Mouse (Mus musculus): ENCODE results near the gene Chmp6.

Chmp6 gene

DNA sequence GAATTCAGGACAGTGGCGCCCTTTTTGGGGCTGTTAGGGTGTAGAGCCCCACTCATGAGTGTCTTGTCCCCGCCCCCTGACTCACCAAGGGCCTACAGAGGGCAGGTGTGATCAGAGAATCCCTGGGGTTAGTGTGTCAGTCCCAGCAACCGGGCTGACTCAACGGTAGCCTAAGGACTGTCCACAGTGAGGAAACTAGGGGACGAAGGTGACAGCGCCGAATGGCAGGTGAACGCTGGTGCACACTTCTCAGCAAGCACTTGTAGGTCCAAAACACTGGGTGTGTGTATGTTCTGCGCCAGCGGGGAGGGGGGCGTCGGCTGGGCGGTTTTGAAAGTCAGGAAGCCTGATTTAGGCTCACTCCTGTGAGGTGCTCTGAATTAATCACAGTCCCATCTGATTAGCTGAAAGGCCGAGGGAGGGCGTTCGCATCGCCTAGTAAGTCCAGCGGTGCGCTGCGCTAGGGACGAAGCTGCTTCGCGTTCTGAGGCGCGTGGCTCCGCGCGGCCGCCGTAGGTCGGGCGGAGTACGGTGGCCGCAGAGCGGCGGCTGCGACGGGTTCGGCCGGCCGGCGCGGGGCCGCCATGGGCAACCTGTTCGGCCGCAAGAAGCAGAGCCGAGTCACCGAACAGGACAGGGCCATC, at the start of gene Chmp6:
Gene Chmp6, plus strand, starts transcription at position 151 of the 644 bp plus-strand sequence.
- DNase-seq (ENCODE audit: inconsistent age in 2 of 2, low spot score in 1 of 2): peak; percentile 91 to 97

DNA sequence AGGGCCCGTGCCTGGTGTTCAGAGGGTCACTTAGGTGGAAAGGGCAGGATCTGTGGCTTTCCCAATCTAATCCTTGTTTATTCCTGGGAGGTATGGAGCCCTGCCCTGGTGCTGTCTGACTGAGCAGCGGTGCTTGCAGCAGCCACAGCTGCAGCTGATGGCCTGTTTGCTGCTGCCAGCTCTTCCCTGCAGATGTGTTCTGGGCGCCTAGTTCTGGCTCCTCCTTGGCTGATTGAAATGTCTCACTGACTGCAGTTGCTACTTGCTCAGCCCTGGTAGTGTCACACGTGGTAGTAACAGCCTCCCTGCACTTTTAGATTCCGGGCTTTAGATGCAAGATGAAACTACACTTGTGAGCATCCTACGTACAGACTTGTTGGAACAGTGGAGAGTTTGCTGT, 46.4 kb upstream of the Chmp6 start:
- no peak for DNase-seq (ENCODE audit: inconsistent age in 2 of 2, low spot score in 1 of 2)

DNA sequence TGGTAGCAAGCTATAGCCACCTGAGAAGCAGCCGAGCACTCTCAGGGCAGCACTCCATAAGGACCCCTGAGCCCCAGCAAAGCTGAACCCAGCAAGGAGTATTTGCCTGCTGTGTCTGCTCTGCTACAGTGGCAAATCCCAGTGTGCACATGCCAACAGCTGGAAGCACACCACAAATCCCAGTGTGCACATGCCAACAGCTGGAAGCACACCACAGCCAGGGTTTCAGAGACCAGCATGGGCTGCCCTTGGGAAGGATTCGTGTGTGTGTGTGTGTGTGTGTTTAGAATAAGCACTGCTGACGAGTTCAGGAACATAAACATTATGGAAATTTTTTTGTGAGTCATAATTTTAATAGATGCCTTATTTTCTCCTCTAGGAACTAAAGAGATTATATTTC, 45.1 kb upstream of the Chmp6 start:
- no peak for DNase-seq (ENCODE audit: inconsistent age in 2 of 2, low spot score in 1 of 2)

DNA sequence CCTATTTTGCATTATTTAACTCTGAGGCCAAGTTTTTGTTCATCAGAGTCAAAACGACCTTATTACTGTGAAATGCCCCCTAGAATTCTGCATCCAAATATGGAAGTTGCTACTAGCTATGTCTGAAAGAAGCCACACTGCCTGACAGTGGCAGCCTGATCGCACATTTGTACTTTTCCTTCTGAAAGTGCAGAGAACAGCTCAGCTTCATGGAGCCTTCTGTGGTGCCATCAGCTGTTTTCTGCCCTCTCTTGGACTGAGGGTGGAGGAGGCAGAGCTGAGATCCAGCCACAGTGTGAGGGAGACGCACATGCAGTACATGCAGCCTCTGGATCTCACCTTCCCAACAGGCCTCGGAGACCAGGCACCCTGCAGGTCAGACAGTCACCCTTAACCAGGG, 44.7 kb upstream of the Chmp6 start:
- no peak for DNase-seq (ENCODE audit: inconsistent age in 2 of 2, low spot score in 1 of 2)

DNA sequence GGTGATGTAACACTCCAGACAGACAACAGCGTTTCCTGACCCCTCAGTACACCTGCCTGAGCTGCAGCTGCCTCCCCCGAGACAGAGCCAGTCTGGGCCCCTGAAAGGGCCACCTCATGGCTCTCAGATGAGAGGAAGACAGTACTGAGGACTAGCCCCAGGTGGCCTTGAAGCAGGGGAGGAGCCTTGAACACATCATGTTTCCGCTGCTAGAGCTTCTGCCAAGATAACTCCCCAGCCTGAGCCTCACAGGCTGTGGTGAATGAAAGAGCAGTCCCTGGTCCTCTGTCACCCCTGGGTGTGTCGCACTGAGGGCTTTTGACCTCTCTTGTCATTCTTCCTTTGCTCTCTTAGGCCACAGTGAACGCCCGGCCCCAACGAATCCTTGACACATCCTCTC, 42.1 kb upstream of the Chmp6 start:
- peak; percentile 53 to 69 for DNase-seq (ENCODE audit: inconsistent age in 2 of 2, low spot score in 1 of 2)

DNA sequence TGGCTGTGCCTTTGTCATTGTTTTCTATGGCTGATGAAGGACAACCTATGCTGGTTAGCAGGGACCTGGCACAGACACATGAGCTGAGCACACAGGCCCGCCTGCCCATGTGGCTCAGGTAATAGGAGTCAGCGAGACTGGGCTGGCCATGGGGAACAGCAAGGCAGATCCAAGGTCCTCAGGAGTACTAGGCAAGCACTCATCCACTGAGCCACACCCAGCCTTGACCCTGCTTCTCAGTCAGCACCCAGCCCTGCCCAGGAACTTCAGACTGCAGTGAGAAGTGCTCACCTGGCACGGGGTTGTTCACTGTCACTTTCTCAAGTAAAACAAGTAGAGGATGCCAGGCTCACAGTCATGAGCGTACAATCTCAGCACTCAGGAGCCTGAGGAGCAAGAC, 39.6 kb upstream of the Chmp6 start:
- DNase-seq (ENCODE audit: inconsistent age in 2 of 2, low spot score in 1 of 2): no peak

DNA sequence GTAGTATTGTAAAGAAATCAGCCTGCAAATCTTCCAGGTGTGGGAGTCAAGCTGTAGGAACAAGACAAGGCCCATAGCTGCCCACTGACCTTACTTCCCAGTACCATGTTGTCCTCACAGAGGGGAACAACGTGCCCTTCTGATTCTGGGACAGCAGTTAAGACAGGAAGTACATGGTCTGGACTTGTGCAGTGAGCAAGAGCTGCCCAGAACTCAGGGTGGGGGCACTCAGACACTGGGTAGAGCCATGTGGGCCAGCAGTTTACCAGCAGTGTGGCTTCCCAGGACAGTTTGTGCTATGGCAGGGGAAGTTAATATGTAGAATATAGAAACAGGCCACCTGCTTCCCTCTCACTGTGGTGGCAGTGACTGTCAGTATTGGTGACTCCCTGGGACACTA, 38.4 kb upstream of the Chmp6 start:
- DNase-seq (ENCODE audit: inconsistent age in 2 of 2, low spot score in 1 of 2): no peak

DNA sequence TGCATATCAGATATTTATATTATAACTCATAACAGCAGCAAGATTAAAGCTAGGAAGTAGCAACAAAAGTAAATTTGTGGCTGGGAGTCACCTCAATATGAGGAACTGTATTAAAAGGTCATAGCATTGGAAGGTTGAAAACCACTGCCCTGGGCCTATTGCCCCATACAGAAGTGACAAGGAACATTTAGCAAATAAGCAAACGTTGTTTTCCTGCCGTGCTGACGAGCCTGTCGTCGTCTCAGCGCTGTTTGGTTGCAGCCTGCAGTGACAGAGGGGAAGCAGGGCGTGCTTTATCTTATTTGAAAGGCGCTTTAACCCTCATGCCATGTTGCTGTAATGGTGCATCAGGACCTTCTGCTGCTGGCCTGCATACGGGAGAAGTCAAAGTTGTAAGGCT, 37.6 kb upstream of the Chmp6 start:
- DNase-seq (ENCODE audit: inconsistent age in 2 of 2, low spot score in 1 of 2): no peak

DNA sequence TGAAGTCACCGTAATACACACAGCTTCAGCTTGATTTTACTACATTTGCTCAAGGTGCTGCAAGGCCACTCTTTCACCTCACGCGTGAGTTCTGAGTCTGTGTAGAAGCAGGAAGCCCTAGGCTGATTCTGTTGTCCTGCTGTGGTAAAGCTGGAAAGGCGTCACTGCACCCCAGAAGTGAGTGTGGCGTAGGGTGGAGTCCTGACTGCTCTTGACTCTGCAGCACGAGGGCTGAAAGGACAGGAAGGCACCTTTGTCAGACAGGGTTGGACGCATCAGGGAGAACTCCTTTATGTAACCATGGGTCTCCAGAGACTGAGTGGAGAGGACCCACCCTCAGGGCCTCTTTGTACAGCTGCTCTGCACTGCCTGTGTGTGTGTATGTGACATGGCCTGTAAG, 36.1 kb upstream of the Chmp6 start:
- no peak for DNase-seq (ENCODE audit: inconsistent age in 2 of 2, low spot score in 1 of 2)

DNA sequence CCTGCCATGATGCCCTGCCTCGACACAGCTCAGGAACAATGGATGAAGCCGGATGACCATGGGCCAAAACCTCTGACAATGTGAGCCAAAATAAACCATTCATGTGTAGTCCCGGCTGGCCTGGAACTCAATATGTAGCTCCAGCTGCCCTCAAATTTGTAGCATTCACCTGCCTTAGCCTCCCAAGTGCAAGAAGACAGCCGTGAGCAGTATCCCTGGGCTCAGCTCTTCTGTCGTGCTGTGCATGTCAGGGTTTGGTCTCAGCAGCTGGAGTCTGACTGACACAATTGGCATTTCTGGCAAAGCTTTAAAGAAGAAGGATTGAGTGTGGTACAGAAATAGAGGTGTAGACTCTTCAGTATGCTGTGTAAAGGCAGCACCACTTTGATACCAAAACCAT, 33.7 kb upstream of the Chmp6 start:
- DNase-seq (ENCODE audit: inconsistent age in 2 of 2, low spot score in 1 of 2): no peak

DNA sequence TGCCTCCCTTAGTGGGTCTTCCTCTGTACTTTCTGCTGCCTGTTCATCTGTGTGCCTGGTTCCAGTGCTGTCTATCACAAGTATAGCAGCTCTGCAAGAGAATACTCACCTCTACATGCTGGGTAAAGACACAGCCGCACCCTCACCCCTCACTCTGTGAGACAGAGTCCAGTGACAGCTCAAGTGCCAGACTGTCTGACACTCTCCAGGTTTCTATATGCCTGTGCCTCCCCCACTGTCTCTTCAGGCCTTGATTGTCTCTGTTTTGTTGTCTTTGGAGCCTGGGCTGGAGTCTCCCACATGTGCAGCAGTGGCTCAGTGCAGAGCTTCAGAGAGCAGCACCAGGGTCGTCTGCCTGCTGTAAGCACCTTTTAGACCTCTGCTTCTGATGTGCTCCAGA, 29.6 kb upstream of the Chmp6 start:
- no peak for DNase-seq (ENCODE audit: inconsistent age in 2 of 2, low spot score in 1 of 2)

DNA sequence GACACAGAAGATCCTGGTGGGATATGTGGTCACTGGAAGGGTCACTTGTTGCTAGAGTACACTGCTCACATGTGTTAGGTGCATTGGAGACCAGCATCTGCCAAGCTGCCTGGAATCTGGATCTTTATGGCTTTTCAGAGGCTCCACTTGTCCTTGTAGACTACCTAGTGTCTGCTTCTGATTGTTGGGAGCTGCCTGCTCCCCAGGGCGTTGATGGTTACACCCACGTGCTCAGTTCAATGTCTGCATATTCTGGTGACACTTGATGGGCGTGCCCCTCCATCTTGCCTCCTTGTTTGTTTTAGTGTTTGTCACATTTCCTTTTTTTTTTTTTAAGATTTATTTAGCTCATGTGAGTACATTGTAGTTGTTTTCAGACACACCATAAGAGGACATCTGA, 23.3 kb upstream of the Chmp6 start:
- no peak for DNase-seq (ENCODE audit: inconsistent age in 2 of 2, low spot score in 1 of 2)

DNA sequence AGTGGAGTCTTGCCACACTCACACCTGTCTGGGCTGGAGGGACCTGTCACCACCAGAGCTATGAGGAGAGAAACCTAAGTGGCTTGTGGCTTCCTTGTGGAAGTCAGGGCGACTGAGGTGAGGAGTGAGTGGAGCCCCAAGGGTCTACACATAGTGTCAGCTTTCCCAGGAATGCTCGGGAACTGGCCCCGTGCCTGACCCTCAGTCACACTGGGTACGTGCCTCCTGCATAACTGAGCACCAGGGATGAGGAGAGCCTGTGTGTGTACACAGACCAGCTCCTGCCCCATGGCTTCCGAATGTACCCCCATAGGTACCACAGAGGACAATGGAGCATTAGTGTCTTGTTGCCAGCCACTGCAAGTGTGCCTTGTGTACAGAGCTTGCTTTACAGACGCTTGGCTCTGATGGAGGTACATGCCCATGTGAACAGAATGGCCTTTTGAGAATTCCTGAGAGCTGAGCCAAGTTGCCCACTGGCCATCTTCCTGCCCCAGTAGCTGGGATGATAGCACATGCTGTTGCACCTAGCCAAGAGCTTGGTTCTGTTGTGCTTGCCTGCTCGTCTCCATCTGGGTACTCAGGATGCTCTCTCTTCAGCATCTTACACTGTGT, 21.5 kb upstream of the Chmp6 start:
- no peak for DNase-seq (ENCODE audit: inconsistent age in 2 of 2, low spot score in 1 of 2)

DNA sequence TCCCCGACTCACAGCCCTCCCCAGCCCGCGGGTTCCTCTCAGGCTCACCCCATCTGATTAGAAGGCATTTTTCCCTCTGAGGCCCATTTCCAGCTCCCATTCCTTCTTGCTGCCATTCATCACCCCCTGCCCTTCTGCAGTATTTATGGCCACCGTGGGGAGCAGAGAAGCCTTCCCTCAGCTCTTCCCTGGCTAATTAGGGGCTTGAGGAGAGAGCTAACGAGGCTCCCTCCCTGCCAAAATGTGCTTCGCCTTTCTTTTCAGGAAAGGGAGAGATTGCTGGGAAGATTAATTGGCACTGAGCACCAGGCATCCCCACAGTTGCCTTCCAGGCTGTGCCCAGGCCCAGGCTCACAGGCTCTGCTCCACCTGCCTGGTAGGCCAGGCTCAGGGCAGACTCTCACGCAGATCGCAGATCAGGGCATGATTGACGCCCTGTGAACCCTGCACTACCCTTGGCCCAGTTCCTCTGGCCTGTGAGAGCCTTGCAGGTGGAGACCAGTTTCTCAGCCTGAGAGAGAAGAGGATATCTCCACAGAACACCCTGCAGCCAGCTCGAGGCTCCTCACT, 19.5 kb upstream of the Chmp6 start:
- no peak for DNase-seq (ENCODE audit: inconsistent age in 2 of 2, low spot score in 1 of 2)

DNA sequence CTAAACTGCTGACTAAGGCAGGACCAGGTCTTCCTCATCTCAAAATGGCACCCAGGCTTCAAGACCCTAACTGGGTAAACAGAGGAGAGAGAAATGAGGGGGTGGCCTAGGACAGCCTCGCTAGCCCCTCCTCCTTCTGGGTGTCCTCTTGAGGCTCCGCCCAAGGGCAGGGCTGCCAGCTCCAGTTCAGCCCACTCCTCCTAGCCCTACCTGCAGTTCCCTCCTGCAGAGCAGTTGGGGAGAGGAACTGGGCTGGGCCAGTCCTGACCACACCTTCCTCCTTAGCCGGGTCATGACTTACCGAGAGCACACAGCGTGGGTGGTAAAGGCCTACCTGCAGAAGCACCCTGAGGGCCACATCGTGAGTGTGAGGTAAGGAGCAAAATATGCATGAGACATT, 18.6 kb upstream of the Chmp6 start:
- DNase-seq (ENCODE audit: inconsistent age in 2 of 2, low spot score in 1 of 2): no peak

DNA sequence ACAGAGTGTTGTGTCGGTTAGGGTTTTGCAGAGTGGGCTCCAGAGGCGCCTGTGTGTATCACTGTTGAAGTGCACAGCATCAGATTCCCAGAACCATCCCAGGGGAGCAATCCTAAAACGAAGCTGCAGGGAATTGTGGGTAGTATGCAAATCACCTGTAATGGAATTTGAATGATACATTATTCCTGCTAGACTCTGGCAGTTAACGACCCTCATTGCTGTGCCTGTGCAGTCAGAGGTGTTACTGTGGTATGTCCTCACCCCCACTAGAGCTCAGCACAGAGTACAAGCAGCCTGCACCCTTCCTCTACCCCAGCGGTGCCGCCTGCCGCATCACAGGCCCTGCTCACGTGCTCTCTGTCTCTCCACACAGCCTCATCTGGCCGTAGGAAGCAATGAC, 16.2 kb upstream of the Chmp6 start:
- no peak for DNase-seq (ENCODE audit: inconsistent age in 2 of 2, low spot score in 1 of 2)

DNA sequence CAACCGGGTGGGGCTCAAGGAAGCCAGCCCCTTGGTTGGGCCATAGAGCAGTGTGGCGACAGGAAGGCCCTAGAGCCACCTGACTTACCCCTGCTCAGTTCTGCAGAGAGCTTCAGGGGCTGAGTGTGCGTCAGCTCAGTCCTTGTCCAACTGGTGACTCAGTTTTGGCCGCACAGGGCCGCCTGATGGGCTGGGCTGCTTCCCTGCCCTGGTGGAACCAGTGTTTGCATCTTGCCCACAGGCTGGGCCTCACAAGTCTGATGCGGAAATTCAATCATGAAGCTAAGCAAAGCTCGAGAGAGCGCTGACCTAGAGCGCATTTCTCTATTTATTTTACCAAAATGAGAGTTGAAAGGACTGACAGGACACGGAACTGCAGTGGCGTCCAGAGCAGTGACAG, 14.3 kb upstream of the Chmp6 start:
- DNase-seq (ENCODE audit: inconsistent age in 2 of 2, low spot score in 1 of 2): peak in 1 of 2 experiments; percentile 65

DNA sequence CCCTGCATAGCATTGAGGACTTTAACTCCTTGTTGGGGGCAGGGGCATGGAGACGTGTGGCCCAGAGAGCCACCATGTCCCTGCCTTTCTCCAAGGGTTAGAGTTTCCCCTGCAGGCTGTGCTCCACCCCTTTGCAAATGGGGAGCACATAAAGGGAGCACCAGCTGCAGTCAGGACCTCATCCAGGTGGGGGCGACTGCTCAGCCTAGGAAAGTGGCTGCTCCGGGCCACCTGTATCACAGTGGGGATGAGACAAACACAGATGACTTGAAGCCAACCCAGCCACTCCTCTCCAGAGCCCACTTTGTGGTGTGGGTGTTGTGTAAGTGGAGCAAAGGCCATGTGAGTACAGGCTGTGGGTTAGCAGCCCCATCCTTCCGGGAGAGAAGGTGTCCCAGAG, 12.1 kb upstream of the Chmp6 start:
- no peak for DNase-seq (ENCODE audit: inconsistent age in 2 of 2, low spot score in 1 of 2)

DNA sequence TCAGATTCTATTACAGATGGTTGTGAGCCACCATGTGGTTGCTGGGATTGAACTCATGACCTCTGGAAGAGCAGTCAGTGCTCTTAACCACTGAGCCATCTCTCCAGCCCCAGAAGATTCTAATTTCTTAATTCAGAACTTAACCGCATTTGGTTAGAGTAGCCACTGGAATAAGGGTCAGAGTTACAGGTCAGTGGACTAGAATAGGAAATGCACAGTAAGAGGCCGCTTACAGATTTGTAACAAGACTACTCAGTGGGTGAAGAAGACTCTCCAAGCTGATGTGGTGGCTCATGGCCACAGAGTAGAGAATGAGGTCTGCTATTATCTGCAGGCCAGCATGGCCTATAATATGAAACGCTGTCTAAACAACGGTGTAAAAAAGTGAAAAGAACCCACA, 10.3 kb upstream of the Chmp6 start:
- DNase-seq (ENCODE audit: inconsistent age in 2 of 2, low spot score in 1 of 2): no peak

DNA sequence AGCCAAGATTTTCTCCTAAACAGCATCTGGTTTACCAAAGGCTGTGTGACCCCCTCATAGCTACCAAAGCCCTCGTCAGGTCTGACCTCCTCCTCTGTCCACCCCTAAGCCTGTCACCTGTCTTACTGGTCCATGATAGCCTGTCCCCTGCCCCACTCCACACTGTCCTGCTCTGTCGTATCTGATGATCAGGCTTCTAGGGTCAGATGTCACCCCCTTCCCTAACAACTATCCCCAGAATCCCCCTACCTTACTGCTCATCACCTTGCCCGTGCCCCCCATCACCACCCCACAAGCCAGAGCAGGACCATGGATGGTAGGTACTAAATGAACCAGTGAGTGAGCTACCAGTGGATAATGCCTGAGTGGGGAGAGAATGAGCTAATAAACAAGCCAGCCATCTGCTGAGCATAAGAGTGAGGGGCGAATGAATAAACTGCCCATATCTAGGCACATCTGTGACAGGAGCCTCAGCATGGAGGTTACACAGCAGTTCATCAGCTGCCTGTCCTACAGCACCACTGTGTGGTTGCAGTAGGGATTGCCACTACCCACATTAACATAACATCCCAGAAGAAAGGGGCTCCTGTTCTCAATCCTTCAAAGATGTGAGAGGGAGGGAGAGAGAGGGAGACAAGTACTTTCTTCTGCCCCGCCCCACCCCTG, 8.5 kb upstream of the Chmp6 start:
- DNase-seq (ENCODE audit: inconsistent age in 2 of 2, low spot score in 1 of 2): peak; percentile 57 to 84

DNA sequence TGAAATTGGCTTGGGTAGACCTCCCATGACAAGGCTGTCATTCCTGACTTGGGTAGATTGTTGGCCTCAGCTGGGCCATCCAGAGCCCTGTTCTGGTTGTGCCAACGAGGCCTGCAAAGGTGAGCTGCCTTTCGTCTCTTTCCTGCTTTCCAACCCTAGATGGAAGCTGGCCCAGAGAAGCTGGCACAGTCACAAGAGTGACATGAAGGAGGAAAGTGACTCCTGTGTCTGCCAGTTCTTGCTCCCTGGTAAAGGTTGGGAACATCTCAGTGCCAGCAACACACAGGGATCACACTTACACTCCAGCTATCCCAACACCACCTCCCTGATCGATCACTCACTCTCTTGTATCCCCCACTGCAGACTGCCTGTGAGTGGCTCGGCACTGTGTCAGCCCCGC, 7.4 kb upstream of the Chmp6 start:
- DNase-seq (ENCODE audit: inconsistent age in 2 of 2, low spot score in 1 of 2): no peak

DNA sequence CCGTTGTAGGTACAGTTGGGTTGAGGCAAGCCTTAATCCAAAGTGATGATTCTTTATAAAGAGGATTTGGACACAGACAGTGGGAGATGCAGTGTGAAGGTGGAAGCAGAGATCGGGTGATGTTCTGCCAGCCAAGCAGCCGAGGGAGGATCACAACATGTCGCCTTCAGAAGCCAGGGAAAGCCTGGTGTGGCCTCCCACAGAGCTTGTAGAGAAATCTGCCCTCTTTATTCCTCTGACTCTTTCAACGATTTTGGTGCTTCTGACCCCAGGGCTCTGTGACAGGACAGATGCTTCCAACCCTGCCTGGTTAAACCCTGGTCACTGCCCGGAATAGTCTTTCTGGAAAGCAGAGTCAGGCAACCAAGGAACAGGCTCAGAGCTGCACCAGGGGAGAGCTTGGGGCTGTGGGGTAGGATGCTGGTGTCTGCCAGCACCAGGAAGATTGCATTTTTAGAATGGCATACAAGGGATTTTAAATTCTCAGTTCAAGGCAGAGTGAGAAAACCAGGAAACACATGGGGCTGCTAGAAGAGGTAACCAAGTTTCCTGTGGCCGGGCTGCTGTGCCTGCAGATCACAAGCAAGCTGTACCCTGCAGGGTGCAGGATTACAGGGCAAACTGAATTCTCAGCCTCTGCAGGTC, 6.1 kb upstream of the Chmp6 start:
- DNase-seq (ENCODE audit: inconsistent age in 2 of 2, low spot score in 1 of 2): no peak
